Mouse (Mus musculus): ENCODE results near the gene Znhit3. TPM values are rescaled to one million over a fixed set of nuclear protein-coding genes. Genes with fewer than 3 reads are reported as not detected.

The Znhit3 gene
- total and polyA plus RNA-seq, 3 experiments = 49.6 to 76.1 TPM; not detected in 1

DNA sequence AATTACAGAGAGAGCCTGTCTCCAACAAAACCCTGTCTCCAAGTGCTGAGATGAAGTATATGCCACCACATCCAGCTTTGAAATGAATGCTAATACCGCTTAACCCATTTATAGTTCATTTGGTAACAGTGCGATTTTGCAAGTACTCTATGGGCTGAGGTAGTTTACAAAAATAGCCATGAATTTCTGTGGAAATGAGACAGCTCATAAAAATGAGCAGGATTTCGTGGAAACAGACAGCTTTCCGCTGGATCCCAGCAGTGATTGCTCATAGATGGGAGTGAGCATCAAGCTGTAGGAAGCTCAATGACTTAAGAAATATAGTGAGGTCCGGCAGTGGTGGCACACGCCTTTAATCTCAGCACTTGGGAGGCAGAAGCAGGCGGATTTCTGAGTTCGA is 4.8 kb upstream of the Znhit3 start:
- no peak for DNase-seq (ENCODE audit: low read depth, low spot score)
- H3K9me3 ChIP-seq (replicated peaks; ENCODE audit: insufficient read depth, low read length) = no peaks in the 10 kb centered on the region
- no peak overlapping the region for H3K4me3 ChIP-seq (ENCODE audit: control insufficient read depth in 1 of 2, insufficient read depth in 1 of 2, low read depth in 2 of 2, low read length in 2 of 2)
- H3K79me2 ChIP-seq (ENCODE audit: control insufficient read depth, insufficient read depth, low read length, poor library complexity) = peaks cover 4% of the 10 kb centered on the region
- peaks cover 0 to 17% of the 10 kb centered on the region in 2 experiments; a peak in 3 of 4 replicates for H3K4me1 ChIP-seq (ENCODE audit: control insufficient read depth in 1 of 2, insufficient read depth in 2 of 2, low read length in 2 of 2)
- peaks cover 0 to 14% of the 10 kb centered on the region in 2 experiments; a peak in 2 of 4 replicates for H3K36me3 ChIP-seq (ENCODE audit: control insufficient read depth in 1 of 2, insufficient read depth in 2 of 2, low read length in 2 of 2)
- H3K27ac ChIP-seq (ENCODE audit: control insufficient read depth, low read depth, low read length) = no peak overlapping the region
- H3K27me3 ChIP-seq (ENCODE audit: control insufficient read depth in 1 of 2, insufficient read depth in 2 of 2, low read length in 2 of 2) = peaks cover 6 to 11% of the 10 kb centered on the region in 2 experiments
- TF ChIP-seq MAFK (IDR thresholded peaks at IDR 0.05; ENCODE audit: borderline replicate concordance, low read depth, low read length) (no peak), MAZ (IDR thresholded peaks at IDR 0.05; ENCODE audit: low read depth, low read length) (no peak), TAL1 (IDR thresholded peaks at IDR 0.05; ENCODE audit: low read length) (no peak), EP300 (IDR thresholded peaks at IDR 0.05; ENCODE audit: low read depth in 1 of 2, low read length in 2 of 2) (no peak), RCOR1 (IDR thresholded peaks at IDR 0.05; ENCODE audit: low read depth, low read length) (no peak), E2F4 (IDR thresholded peaks at IDR 0.05; ENCODE audit: borderline replicate concordance, low read depth, low read length) (no peak), USF1 (IDR thresholded peaks at IDR 0.05; ENCODE audit: low read depth, low read length) (no peak), CTCF (IDR thresholded peaks at IDR 0.05 in 2 of 3, conservative IDR thresholded peaks at IDR 0.05 in 1 of 3; ENCODE audit: control insufficient read depth in 1 of 3, insufficient read depth in 1 of 3, low read depth in 2 of 3, low read length in 3 of 3, poor library complexity in 1 of 3, severe bottlenecking in 1 of 3) (no peak), POLR2AphosphoS5 (IDR thresholded peaks at IDR 0.05; ENCODE audit: borderline replicate concordance, low read depth, low read length) (no peak)
- no peak overlapping the region for H3K9ac ChIP-seq (ENCODE audit: control insufficient read depth, low read depth, low read length, poor library complexity, severe bottlenecking)

GRCm38 (mm10) chr11:84919951-84920350 is 3.8 kb upstream of the Znhit3 start:
- no peak for DNase-seq (ENCODE audit: low read depth, low spot score)
- no peaks in the 10 kb centered on the region for H3K9me3 ChIP-seq (replicated peaks; ENCODE audit: insufficient read depth, low read length)
- no peak overlapping the region for H3K27ac ChIP-seq (ENCODE audit: control insufficient read depth, low read depth, low read length)
- TF ChIP-seq ZC3H11A (IDR thresholded peaks at IDR 0.05; ENCODE audit: low read depth, low read length) = no peak
- no peak for TF ChIP-seq USF2 (IDR thresholded peaks at IDR 0.05; ENCODE audit: borderline replicate concordance in 1 of 2, insufficient read depth in 1 of 2, low read depth in 1 of 2, low read length in 2 of 2)
- TF ChIP-seq TAL1 (IDR thresholded peaks at IDR 0.05; ENCODE audit: low read length) = no peak
- TF ChIP-seq POLR2AphosphoS2 (IDR thresholded peaks at IDR 0.05; ENCODE audit: low read length) = no peak
- no peak for TF ChIP-seq USF1 (IDR thresholded peaks at IDR 0.05; ENCODE audit: low read depth, low read length)
- TF ChIP-seq GABPA (IDR thresholded peaks at IDR 0.05; ENCODE audit: low read depth, low read length) = no peak
- TF ChIP-seq SMC3 (IDR thresholded peaks at IDR 0.05; ENCODE audit: low read depth, low read length) = no peak
- TF ChIP-seq ELF1 (IDR thresholded peaks at IDR 0.05; ENCODE audit: low read depth, low read length) = no peak
- TF ChIP-seq BHLHE40 (IDR thresholded peaks at IDR 0.05; ENCODE audit: borderline replicate concordance, low read depth, low read length) = no peak
- TF ChIP-seq EP300 (IDR thresholded peaks at IDR 0.05; ENCODE audit: low read depth in 1 of 2, low read length in 2 of 2) = no peak
- H3K27me3 ChIP-seq (ENCODE audit: control insufficient read depth in 1 of 2, insufficient read depth in 2 of 2, low read length in 2 of 2) = peaks cover 6 to 11% of the 10 kb centered on the region in 2 experiments
- H3K79me2 ChIP-seq (ENCODE audit: control insufficient read depth, insufficient read depth, low read length, poor library complexity) = peaks cover 10% of the 10 kb centered on the region
- peaks cover 0 to 17% of the 10 kb centered on the region in 2 experiments; a peak in 3 of 4 replicates for H3K4me1 ChIP-seq (ENCODE audit: control insufficient read depth in 1 of 2, insufficient read depth in 2 of 2, low read length in 2 of 2)
- H3K4me3 ChIP-seq (ENCODE audit: control insufficient read depth in 1 of 2, insufficient read depth in 1 of 2, low read depth in 2 of 2, low read length in 2 of 2) = no peak overlapping the region
- peaks cover 0 to 16% of the 10 kb centered on the region in 2 experiments; a peak in 2 of 4 replicates for H3K36me3 ChIP-seq (ENCODE audit: control insufficient read depth in 1 of 2, insufficient read depth in 2 of 2, low read length in 2 of 2)
- no peak overlapping the region for H3K9ac ChIP-seq (ENCODE audit: control insufficient read depth, low read depth, low read length, poor library complexity, severe bottlenecking)

Data from MEL (cell line).